Mouse (Mus musculus) brain, adult 2 months (tissue): ENCODE measurements around the gene Gyg.

Source experiments
- DNase-seq: peaks from one replicate; pipeline ENCODE4 v3.0.0; 2011; ENCODE audit warnings: low read depth, low spot score

Gene Gyg

DNA sequence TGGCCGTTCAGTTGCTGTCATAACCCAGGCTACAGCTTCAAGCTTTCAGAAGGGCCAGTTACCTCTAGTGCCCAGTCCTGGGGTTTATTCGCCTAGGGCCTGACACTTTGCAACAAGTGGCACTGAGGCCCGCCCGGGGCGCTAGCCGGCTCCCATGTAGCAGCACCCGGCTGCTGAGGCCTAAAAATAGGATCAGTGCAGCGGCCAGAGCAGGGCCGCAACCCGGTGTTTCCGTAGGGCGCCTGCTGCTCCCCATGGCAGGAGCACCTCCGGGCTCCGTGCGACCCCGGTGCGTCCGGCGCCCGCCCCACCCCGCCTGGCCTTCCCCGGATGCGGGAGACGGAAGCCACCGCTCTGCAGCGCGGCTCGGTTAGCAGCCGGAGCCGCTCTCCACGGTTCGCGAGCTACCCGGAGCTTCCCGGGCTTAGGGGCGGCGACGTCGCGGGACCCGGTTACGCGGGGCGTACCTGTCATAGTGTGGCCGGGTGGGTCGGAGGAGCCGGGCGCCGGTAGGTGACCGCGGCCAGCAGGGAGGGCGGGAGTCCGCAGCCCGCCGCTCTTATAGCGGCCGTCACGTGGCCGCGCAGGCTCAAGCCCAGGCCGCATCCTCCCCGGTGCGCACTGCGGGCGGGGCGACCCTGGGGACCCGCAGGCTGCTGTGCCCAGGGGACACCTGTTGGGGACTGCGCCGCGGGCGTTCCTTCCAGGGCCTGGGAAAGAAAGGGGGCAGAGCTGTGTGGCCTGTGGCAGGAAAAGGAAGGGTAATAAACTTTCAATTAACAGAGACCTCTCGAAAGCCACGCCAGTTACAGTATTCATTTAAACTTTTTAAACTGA is at the start of gene Gyg:
Gyg (minus strand) TSS at position 787 of the 837 bp plus-strand sequence.
- peak; percentile 56 for DNase-seq

DNA sequence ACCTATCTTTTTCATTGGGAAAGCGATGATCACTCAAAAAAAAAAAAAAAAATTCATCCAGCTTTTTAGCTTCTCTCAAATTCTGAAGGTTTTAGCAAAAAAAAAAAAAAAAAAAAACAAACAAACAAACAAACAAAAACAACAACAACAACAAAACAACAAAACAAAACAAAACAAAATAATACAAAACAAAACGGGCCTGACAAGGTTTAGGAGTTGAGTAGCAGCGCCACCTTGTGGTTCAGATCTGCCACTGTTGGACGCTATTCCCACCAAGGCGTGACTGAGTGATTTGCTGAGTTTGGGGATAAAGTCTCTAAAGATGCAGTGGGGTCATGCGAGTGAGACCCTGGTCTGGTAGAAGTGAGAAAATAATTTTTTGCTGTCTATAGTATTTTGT is 43.8 kb upstream of the Gyg start:
- peak; percentile 69 for DNase-seq

DNA sequence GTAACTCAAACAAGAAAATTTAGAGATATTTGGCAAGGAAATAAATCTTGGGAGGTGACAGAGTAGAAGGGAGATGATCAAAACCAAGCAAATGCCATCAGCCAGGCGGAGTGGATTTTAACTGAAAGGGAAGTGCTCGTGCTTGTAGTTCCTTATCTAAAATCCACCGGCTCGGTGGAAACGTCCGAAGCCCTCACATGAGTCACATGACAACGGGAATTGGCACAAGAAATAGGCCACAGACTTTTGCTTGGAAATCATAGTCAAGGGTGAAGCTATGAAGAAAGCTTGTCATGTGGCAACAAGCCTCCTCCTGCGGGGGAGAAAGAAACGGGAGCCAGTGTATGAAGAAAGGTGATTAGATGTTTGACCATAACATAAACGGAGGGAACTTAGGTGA is 42.8 kb upstream of the Gyg start:
- DNase-seq: no peak

DNA sequence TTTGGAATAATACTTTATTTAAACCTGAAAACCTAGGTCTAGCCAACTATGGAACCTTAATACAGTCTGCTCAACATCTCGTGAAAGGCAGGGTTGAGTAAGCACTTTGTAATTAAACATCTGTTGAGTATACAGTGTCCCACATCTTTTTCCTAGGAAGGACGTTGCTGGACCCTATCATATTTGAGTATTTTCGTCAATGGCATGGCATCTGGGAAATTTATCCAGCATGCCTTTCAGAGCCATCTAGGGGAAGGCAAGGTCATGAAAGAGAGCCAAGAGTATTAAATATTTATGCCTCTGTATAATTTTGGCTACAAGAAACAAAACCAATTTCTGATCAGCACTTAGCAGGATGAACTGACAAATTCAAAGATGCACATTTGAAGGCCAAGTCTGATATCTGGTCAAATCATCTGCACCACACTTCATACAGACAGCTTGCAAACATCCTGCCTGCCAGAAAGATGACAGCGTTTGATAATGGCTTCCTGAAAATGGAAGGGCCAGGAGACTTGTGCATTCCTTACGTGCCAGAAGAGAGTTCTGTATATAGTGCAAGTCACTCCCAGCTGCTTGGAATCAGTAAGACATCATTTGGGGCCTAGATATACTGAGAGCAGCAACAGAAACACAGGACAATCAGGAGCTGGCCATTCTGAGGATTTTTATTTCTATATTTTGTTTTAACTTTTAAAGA is 34.0 kb upstream of the Gyg start:
- no peak for DNase-seq

DNA sequence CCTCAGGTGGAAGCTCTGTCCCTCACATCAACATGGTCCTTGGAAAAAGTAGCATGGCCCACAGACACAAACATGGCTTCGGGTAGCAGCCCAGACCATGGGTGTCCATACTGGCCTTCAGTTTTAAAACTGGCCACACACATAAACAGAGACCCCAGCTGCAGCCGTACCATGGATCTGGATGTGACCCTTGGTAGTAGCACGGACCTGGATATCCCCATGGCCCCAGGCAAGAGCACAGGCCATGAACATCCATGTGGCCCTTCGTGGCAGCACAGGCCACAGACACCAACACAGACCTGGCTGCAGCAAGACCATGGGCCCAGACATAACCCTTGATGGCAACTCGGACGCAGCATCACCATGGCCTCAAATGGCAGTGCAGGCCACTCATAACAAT is 17.3 kb upstream of the Gyg start:
- DNase-seq: no peak

DNA sequence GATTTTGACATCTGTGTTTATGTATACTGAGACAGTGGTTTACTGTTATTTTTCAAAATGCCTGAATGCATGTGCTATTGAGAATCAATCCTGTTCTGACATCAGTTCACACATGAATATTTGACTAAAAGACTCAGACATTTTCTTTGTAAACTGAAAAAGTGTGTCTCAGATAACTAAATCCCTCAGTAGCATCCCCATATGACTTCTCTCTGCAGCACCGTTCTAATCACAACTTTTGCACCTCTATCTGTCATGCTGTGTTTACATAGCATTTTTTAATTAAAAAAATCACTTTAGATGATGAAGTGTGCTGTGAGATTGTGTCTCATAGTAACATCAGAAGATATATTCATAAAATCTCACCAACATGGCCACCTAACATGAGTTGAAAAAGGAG is 12.4 kb upstream of the Gyg start:
- no peak for DNase-seq

DNA sequence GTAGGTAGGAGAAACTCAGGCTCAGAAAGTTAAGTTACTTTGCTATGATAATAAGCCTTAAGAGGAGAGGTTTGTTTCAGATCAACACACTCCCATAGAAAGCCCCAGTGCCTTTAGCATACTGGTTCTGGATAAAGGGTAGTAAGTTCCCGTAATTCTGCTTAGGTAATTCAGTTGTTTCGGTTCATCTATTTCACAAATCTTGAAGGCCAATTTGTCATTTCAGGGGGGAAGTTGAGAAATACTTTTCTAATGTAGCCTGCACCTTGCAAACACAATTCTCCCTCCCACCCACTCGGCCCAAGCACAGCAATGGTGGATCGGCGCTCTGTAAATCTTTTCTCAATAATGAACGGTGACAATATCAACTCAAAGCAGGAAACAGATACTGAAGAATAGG is 359 bp upstream of the Gyg start:
- no peak for DNase-seq

DNA sequence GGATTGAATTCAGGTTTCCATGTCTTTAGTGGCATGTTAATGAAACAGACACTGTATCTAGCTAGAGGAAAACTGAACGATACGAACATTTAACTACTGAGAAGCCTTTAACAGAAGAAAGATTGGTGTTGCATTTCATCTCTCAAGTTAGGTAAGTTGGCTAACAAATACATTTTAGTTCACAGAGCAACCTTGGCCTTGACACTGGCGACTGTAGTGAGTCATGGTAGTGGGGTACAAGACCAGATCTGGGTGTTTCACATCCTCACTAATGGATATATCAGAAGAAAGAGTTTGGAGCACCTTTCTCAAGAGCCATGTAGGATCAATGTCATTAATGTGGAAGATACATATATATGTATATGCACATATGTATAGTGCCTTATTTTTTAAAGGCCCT is 3.5 kb downstream of the Gyg start:
- no peak for DNase-seq

DNA sequence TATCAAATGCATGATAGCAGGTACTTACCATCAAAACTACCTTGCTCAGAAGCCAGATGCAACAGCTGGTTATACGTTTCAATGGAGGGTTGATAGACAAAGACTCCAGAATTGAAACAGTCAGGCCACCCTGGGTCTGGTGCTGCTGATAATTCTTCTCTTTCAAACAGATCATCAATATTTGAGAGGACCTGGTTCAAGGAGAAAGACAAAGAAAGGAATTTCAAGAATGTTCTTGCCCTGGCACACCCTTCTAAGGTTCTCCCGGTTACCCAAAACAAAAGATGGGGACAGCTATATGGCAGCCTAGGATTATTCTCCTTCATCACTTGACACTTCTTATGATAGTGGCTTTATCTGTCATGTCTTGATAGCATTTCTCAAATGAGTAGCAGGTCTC is 4.6 kb downstream of the Gyg start:
- no peak for DNase-seq

DNA sequence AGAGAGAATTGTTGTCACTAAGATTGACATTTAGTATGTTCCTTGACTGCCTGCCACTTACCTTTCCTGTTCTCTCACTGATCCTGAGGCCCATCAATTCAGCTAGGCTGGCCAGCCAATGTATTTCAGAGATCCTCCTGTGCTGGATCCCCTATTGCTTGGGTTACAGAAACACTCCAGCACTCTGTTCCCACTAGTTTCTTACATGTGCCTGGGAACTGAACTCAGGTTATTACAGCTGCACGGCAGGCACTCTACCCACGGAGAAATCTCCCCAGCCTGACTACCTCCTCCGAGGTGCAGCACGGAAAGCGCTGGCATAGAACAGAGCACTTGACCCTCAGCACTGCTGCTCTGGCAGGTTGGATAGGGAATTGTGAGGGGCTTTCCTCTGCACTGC is 7.5 kb downstream of the Gyg start:
- DNase-seq: no peak

DNA sequence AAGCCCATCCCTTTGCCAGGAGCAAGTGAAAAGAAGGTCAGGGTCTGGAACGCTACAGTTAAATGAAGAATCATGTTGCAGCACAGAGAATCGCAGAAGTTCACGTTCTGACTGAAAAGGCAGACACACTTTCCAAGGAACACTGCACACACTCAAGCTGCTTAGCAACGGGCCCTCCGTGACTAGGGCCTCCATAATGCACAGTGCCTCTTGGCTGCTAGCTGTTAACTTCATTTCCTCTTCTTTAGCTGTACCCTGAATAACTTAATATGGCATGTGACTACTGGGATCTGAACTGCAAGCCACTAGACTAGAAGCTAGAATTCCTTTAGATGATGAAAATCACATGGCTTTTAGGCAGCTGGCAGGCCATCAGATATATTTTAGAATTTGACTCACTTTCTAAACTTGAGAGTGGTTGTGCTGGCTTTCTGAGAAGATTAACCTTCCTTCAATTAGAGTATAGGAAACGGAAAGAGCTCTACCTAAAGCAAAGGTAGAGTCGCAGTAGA is 8.2 kb downstream of the Gyg start:
- no peak for DNase-seq

DNA sequence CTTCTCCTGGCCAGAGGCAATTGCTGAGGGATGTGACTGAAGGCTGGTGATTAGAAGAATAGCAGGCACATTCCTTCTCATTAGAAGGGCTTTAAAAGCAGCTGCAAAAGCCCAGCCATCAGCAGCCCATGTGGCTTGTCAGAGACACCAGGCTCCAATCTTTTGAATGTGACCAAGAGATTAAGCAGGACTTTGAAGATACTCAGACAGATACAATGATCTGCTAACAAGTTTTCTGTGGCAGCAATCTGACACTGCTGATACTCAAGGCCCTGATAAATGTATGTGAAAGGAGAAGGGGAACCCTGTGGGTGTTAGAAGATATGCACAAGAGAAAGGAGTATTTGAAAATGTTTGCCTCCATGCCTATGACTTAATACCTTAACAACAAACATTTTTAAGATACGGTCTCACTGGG is 9.4 kb downstream of the Gyg start:
- DNase-seq: no peak

DNA sequence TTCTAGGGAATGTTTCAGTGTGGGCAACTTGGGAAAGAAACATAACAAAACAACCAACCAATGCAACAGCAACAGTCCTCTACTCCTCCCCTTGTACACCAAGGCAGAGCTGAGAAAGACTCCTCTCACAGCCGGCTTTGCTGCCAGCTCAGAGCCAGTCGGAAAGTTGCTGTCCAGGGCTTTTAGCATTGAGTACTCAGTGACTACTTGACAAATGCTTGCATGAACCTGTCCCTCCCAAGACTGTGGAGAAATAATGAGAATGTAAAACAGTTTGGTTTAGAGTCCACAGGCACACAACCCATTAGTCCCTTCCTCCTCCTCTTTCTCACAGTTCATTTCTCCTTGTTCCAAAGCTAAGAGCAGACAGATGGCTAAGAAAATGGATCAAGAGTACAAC is 10.7 kb downstream of the Gyg start:
- DNase-seq: no peak

DNA sequence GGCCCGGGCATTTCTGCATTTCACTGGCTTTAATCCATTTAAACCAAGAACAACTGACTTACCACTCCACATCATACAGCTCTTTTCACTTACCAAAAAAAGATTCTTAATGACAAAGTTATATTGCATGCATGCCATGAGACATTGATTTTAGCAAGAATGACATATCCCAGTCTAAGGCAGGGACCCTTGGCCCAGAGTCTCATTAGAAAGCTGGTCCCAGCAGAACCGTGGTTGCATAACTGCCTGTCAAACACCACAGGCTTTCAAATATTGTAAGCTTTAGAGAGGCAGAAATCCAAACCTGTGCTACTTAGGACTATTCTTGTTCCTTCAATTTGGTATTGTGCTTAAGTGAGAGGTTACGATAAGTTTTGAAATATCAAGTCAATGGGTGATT is 11.4 kb downstream of the Gyg start:
- no peak for DNase-seq

DNA sequence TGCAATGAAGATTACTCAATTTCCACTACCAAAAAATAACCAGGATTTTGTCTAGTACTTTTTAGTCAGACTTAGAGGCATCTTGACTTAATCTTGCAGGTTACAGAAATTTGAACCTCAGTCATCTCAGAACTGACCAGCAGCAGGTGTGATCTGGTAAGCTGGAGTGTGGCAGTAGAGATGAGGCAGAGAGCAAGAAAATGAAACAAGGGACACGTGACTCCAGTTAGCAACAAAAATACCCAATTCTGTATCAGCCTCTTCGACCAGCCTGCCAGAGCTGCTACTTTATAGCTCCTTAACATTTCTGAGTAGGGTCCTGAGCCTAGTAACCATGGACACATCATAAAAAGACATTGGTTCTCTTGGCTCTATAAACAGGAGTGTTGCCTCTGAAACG is 12.5 kb downstream of the Gyg start:
- no peak for DNase-seq

DNA sequence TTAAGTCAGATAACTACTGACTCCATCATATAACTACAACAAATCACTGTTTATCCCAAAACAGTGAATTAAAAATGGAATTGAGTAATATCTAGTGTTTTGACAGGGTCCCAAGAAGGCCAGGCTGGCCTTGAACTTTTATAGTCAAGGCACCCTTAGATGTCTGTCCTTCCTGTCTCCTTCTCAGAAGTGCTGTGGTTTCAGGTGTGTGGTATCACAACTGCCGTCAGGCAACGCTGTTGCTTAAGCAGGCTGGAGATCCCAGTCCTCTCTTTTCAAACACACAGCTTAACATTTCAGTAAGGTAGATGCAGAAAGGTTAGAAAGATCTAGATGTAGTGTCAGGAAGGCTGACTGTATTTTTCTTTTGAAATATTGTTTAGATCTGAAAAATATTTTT is 13.0 kb downstream of the Gyg start:
- no peak for DNase-seq

DNA sequence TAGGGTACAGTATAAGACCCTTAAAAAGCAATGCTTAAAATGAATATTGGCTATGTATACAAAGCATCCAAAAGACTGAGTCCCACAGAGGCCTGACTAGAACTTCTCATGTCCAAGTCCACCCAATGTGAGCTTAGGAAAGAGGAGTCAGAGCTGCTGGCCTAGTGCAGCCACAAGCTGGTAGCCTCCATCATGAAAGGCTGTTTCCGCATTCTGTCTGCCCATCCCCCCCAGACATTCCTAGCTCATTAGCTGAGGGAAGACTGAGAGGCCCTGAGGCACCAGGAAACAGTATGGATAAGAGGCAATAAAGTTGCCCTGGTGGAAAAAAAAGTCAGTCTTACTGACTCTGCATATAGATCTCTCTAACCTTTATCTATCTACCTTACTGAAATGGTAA is 13.4 kb downstream of the Gyg start:
- DNase-seq: no peak

DNA sequence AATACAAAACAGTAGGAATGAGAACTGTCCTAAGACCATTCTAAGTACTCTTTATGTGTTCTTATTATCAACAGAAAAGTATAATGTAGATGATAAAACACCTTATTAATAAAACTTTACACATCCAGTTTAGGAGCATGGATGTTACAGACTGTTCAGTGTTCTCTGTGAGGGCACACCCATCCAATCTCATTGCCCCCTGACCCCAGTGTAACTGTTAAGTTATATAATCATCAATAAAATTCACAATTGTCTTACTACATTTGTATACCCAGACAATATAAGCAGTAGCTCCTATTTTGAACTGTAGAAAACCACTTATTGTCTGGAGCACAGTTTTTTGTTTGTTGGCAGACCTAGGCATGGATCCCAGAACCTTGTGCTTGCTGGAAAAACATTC is 13.9 kb downstream of the Gyg start:
- DNase-seq: no peak

DNA sequence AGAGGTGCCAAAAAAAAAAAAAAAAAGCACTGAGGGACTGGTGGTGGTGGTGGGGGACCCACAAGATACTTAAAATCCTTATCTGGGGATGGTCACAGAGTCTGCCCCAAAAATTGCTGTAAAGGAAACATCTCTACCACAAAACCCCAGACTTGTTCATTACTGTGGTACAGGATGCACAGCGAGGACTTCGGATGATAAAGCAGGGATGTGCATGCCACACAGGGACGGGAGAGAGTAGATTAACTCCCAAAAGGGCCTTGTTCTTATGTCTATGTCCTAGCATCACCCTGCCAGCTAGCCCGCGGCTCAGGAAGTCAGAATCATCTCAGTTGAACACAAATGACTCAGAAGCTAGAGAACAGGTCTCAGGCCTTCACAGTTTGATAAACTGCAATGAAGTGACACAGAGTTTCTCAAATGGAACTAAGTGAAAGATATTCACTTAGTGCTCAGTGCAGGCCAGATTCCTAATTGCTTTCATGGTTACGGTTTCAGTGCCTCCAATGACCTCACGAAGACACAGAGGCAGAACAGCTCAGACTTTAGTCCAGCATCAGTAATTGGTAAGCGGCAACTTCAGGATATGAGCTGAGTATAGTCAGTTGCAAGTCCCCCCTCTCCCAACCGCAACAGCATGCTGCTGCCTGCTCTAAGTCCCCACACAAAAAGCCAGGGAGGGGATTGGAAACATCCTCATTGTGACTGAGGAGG is 18.1 kb downstream of the Gyg start:
- DNase-seq: no peak

DNA sequence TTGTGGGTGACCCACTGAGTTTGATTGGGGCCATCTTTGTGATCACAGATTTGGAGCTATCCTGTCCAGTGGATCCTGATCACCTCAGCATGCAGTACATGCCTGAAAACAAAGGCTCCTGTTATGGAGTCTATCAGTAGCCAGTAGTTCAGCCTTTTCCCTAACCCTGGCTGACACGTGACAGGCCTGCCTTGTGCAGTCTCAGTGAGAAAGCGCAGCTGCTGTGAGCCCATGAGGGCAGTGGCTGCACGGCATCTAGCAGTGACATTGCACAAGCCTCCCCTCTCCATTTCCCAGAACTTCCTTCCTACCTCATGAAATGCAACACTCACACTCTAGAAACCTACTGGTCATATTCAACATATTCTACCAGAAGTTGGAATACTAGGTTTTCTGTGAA is 20.6 kb downstream of the Gyg start:
- no peak for DNase-seq

DNA sequence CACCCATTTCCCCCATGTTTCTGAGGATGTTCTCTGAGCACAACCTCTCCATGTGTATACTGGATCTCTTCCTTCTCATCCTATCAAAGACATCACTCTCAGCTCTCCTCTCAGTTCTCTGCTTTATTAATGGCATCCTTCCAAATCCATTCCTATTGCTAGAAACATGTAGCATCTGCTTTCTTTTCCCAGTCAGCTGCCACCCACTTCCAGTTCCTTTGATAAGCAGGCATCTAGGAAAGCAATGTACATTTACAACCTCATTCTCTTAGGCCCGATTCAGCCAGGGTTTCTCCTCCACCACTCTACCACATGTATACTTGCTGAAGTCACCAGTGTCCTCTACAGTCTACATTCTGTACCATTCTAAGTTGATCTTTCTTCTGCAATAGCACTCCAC is 21.4 kb downstream of the Gyg start:
- DNase-seq: peak; percentile 59

DNA sequence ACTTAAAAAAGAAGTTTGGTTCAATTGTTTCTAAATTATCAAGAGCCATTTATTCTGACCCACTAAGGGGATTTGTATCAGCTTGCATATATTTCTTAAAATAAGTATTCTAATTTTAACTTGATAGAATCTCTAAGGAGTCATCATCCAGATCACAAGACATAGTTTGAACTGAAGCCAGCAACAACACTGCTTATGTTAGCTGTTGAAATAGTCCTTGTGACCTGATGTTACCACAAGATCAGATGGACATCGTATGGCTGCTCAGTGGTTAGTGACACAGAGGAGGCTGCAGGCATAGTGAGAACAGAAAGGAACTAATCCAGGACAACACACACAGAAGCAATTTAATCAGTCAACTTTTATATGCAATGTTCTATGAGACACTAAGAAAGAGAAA is 22.4 kb downstream of the Gyg start:
- DNase-seq: no peak

DNA sequence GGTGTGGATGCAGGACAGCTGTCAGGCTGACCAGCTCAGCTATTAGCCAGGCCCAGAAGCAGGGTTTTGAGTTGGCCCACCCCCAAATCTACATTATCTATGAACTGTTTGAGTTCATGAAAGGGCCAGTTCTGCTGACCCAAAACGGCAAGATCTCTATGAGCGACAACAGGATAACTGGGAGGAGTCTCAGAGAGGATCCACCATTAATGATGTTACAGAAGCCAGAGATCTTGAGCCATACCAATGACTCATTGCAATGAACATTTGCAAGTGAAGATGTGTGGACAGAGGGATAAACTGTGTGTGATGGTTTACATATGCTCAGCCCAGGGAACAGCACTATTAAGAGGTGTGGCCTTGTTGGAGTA is 23.8 kb downstream of the Gyg start:
- no peak for DNase-seq
